Mouse (Mus musculus) kidney, postnatal 0 days (tissue): ENCODE measurements around the gene Copz1. TPM values are rescaled to one million over a fixed set of nuclear protein-coding genes. Genes with fewer than 3 reads are reported as not detected.
A peak's percentile ranks its signal among the peaks of the same experiment; 100 is the strongest.
"Not testable (repeated sequence)": the region's sequence is repeated elsewhere in the genome, so short reads cannot be mapped to it uniquely, and the experiment has no call there.

Experiments
- ATAC-seq: fragments of 200-750 bp; cut with Nextera tagmentation; replicated peaks from 2 replicates; pipeline ENCODE4 v1.8.0; 2017; ENCODE audit warnings: low read depth, moderate number of reproducible peaks, moderate TSS enrichment, moderate library complexity; ENCODE audit not compliant: low FRiP score
- DNase-seq: peaks from one replicate; pipeline ENCODE4 v3.0.0-alpha.2; 2016; ENCODE audit warnings: low spot score
- H3K27ac ChIP-seq: fragments of 300-500 bp; sonication (generic); 2 replicates; pipeline ENCODE4 v1.5.1; 2014; ENCODE audit warnings: mild to moderate bottlenecking
- H3K27me3 ChIP-seq: fragments of 300-500 bp; sonication (generic); 2 replicates; pipeline ENCODE4 v1.6.1; 2014; ENCODE audit warnings: low read length, mixed read lengths; ENCODE audit not compliant: insufficient read depth
- H3K36me3 ChIP-seq: fragments of 300-500 bp; sonication (generic); 2 replicates; pipeline ENCODE4 v1.6.1; 2014; ENCODE audit warnings: low read length, mixed read lengths; ENCODE audit not compliant: insufficient read depth
- H3K4me1 ChIP-seq: fragments of 300-500 bp; sonication (generic); replicated peaks from 2 replicates; pipeline ENCODE4 v1.6.1; 2014; ENCODE audit warnings: antibody characterized with exemption, low read length, mixed read lengths; ENCODE audit not compliant: insufficient read depth
- H3K4me2 ChIP-seq: fragments of 300-500 bp; sonication (generic); 2 replicates; pipeline ENCODE4 v1.6.1; 2014; ENCODE audit warnings: mild to moderate bottlenecking, low read length, moderate library complexity, mixed read lengths
- H3K4me3 ChIP-seq: fragments of 300-500 bp; sonication (generic); replicated peaks from 2 replicates; pipeline ENCODE4 v1.5.1; 2014; ENCODE audit warnings: low read depth, low read length
- H3K9ac ChIP-seq: fragments of 300-500 bp; sonication (generic); 2 replicates; pipeline ENCODE4 v1.6.1; 2014; ENCODE audit warnings: low read depth, low read length
- H3K9me3 ChIP-seq: fragments of 300-500 bp; sonication (generic); replicated peaks from 2 replicates; pipeline ENCODE4 v1.6.1; 2016; ENCODE audit warnings: low read length, inconsistent platforms, mixed read lengths
- CTCF ChIP-seq: IDR thresholded peaks from 2 replicates; pipeline ENCODE4 v1.5.1; 2016; ENCODE audit warnings: antibody characterized with exemption, low read depth, mild to moderate bottlenecking, moderate library complexity
- WGBS: fragments of 180-500 bp; shearing (Covaris S2); extraction: QIAGEN DNeasy Blood & Tissue Kit; methylation state at CpG from one replicate; pipeline ENCODE4 v1.1.7; 2014; 5-methylcytosine and 5-hydroxymethylcytosine counted together
- polyA plus RNA-seq: library from polyadenylated mRNA; unstranded; fragments of >200 nt; fragmentation: Nextera tagmentation; extraction: Ambion mirVana; gene quantifications from 2 replicates; pipeline ENCODE4 v1.2.1, GENCODE M21; 2015

The Copz1 gene
- polyA plus RNA-seq, 1 experiment from 2014 or later, result 237 TPM

DNA sequence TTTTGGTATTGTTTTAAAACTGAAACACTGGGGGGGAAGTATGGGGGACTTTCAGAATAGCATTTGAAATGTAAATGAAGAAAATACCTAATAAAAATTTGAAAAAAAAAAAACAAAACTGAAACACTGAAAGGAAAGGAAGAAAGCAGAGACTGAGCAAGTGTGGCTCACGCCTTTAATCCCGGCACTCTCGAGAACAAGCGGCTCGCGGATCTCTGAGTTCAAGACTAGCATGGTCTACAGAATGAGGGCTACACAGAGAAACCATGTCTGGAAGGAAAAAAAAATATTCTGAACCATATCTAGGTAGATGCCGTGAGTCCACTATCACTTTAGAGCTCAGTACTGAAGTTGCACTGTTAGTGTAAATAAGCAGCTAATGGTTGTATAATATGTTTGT lies 35.2 kb upstream of the Copz1 start:
- peaks cover 3% of the 10 kb centered on the region; the same call in 1 of the 2 replicates for H3K4me1 ChIP-seq
- no peaks in the 10 kb centered on the region for H3K9me3 ChIP-seq
- no peak overlapping the region for H3K27ac ChIP-seq
- no peak overlapping the region for H3K4me3 ChIP-seq
- no peak for TF ChIP-seq CTCF
- no peak overlapping the region for H3K9ac ChIP-seq
- H3K4me2 ChIP-seq, result no peak overlapping the region
- no peak for DNase-seq
- H3K27me3 ChIP-seq, result no peaks in the 10 kb centered on the region
- 91% methylated on average over 7 of the region's 7 CpGs for WGBS
- 0 out of 2 replicates have a peak, but pooled peaks cover 3% of the 10 kb centered on the region for H3K36me3 ChIP-seq
- no peak for ATAC-seq

DNA sequence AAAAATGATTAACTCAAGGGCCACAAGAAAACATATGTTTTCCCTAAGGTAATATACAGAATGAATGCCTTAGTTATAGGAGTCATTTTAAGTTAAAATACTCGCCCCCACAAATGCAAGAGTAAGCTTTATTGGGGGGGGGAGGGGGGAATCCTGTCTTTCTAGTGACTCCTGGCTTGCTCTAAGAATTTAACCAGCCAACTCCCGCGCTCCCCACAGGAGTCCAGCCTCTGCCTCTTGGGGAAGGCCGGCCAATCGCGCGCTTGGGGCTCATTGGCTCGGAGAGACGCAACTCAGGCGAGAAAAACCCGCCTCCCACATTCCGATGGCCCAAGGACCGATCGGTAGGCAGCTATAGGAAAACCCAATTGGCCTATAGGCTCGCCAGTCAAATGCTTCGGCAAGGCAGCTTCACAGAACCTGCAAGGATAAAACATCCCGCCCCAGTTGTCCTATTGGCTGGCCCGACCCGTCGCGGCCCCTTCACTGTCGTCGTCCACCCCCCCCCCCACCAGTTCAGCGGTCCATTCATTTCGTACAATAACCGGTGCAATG lies 33.3 kb upstream of the Copz1 start:
- peaks cover 17% of the 10 kb centered on the region for H3K36me3 ChIP-seq

DNA sequence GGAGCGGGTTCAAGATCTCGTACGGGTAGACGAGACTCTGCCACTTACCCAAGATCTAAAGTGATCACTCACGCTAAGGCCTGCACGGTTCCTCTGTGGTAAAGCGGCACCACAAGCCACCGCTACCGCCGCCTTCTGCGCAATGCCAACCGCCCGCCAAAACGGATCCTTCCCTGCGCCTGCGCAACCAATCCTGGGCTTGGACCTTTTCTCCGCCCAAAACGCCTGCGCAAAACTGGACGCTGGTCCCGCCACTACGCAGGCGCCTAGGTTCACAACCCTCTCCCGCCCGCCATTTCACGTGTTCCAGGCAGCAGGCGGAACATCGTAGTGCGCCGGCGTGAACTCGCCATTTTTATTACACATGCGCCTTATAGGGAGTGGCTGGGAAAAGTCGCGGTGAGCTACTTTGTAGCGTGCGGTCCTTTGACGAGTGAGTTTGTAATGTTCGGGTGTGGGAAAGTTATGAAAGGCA lies 32.8 kb upstream of the Copz1 start, which contains the start of gene Cbx5:
Cbx5 (minus strand) TSS at position 132 of the 475 bp plus-strand sequence.
- peak within 1 kb of the TSS; percentile 73 for H3K4me2 ChIP-seq
- peaks cover 12% of the 10 kb centered on the region for H3K4me1 ChIP-seq
- H3K9me3 ChIP-seq, result no peaks in the 10 kb centered on the region
- peak within 1 kb of the TSS; percentile 80 for H3K9ac ChIP-seq
- peak within 1 kb of the TSS; percentile 67 for H3K4me3 ChIP-seq
- DNase-seq (peak; percentile 100), ATAC-seq (peak; percentile 92)
- no peaks in the 10 kb centered on the region for H3K27me3 ChIP-seq
- under 1% methylated on average over 39 of the region's 39 CpGs for WGBS
- peak within 1 kb of the TSS; percentile 94 for H3K27ac ChIP-seq
- TF ChIP-seq CTCF, result no peak
- peaks cover 17% of the 10 kb centered on the region for H3K36me3 ChIP-seq

More for the DNA sequence above, 33.3 kb upstream of the Copz1 start:
- TF ChIP-seq CTCF, result no peak
- peak overlapping the region; percentile 94 for H3K27ac ChIP-seq
- H3K4me3 ChIP-seq, result peak overlapping the region; percentile 67
- peak overlapping the region; percentile 42 for H3K9ac ChIP-seq
- no peaks in the 10 kb centered on the region for H3K27me3 ChIP-seq
- WGBS, result 0% methylated on average over 26 of the region's 26 CpGs
- H3K4me1 ChIP-seq, result peaks cover 12% of the 10 kb centered on the region
- DNase-seq (peak; percentile 99), ATAC-seq (peak; percentile 88)
- peak overlapping the region; percentile 63 for H3K4me2 ChIP-seq
- no peaks in the 10 kb centered on the region for H3K9me3 ChIP-seq

DNA sequence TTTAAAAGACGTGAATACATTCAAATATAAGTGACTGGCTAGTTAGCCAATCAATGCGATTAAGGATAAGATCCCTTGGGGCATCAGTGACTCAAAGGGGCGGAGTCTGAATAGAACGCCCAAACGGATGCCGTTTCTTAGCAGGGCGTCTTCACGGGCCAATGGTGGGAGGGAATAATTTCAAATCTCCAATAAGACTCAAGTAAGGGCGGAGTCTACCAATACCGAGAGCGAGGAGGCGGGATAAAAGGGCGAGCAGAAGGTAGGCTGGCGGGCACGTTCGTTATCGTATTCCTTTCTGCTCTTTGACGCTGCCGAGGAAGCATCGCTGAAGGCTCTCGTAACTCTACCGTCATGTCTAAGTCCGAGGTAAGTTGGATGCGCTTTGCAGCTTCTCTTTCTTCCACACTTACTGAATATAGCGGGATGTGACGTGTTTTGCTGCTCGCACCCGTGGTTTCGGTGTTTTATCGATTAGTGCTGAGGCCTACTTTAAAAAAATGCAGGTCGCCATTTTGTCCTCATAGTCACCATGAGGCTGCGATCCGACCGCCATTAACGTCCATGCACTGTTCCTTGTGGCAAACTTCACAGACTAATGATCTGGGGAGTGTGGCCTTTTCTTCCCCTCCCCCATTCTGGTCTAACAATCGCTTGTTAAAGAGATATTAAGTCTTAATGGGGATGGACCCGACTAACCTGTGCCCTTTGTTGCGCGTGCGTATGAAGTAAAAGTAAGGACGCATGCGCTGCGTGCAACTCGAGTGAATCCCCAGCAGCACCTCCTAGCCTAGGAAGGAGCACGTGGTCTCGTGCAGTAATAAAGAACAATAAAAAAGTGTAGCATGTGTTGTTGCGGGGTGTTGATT lies 32.1 kb upstream of the Copz1 start, which contains the start of gene Hnrnpa1:
Hnrnpa1 (plus strand) TSS at position 273 of the 869 bp plus-strand sequence.
- peak; percentile 92 for ATAC-seq
- DNase-seq, result peak; percentile 100
- H3K36me3 ChIP-seq, result peaks cover 22% of the 10 kb centered on the region
- H3K4me3 ChIP-seq, result peak within 1 kb of the TSS; percentile 67
- WGBS, result under 1% methylated on average over 47 of the region's 47 CpGs
- peak within 1 kb of the TSS; percentile 73 for H3K4me2 ChIP-seq
- no peaks in the 10 kb centered on the region for H3K27me3 ChIP-seq
- H3K9me3 ChIP-seq, result no peaks in the 10 kb centered on the region
- peaks cover 12% of the 10 kb centered on the region for H3K4me1 ChIP-seq
- H3K27ac ChIP-seq, result peak within 1 kb of the TSS; percentile 94
- peak within 1 kb of the TSS; percentile 80 for H3K9ac ChIP-seq
- TF ChIP-seq CTCF, result no peak

DNA sequence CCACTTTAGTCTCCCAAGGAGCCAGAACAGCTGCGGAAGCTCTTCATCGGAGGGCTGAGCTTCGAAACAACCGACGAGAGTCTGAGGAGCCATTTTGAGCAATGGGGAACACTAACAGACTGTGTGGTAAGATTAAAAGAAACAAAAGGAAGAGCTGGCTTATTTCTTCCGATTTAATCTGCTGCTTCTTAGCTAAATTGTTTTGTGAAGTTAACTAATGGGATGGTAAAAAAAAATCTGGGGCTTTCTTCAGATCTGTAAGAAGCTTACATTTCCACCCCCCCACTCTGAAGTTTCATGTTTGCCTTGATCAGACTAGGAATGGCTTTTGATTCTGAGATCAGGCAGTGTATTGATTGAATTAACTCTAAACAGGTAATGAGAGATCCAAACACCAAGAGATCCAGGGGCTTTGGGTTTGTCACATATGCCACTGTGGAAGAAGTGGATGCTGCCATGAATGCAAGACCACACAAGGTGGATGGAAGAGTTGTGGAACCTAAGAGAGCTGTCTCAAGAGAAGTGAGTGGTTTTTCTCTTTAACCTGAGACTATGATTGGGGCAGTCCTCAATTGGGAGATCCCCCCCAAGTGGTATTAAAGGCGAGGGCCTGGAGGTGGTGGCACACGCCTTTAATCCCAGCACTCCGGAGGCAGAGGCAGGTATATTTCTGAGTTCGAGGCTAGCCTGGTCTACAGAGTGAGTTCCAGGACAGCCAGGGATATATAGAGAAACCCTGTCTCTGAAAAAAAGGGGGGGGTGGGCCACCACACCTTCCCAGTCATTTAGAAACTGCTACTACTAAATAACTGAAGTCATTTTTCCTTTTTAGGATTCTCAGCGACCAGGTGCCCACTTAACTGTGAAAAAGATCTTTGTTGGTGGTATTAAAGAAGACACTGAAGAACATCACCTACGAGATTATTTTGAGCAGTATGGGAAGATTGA lies 31.2 kb upstream of the Copz1 start:
- Histone ChIP-seq H3K4me2 (peak overlapping the region; percentile 73), H3K36me3 (peaks cover 29% of the 10 kb centered on the region), H3K4me1 (peaks cover 12% of the 10 kb centered on the region), H3K9ac (peak overlapping the region; percentile 80), H3K27ac (peak overlapping the region; percentile 94), H3K4me3 (peak overlapping the region; percentile 67)
- WGBS, result 2% methylated on average over 12 of the region's 12 CpGs
- not testable (repeated sequence) for ATAC-seq, DNase-seq, H3K9me3 ChIP-seq, H3K27me3 ChIP-seq
